Mouse (Mus musculus): ENCODE measurements around the gene H2afz.

DNA sequence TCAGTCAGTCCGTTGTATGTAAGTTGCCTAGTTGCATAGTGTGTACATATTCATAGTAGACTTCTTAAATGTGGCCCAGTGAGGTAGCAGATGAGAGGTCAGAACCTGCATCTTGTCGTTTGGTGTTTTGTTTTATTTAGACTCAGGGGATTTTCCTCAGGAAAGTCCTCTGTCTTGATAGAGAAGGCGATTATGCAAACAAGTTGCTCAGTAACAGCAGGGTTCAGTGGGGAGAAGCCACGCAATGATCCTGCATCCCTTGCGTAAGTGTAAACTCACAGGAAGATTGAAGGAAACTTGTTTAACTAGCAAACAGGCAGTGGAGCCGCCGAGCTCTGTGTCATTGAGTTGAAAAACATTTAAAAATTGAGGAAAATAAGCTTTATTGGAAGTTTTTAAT is 23.7 kb downstream of the H2afz start:
- TF ChIP-seq CTCF (IDR thresholded peaks at IDR 0.05; ENCODE audit: control insufficient read depth, insufficient read depth, insufficient read length) (no peak), MAX (IDR thresholded peaks at IDR 0.05) (no peak), USF1 (IDR thresholded peaks at IDR 0.05; ENCODE audit: low read depth) (no peak), CEBPB (IDR thresholded peaks at IDR 0.05; ENCODE audit: low read depth) (no peak), MYOD1 (IDR thresholded peaks at IDR 0.05; ENCODE audit: control insufficient read depth, insufficient read length, low read depth) (no peak), MYOG (IDR thresholded peaks at IDR 0.05; ENCODE audit: control insufficient read depth, extremely low read depth, insufficient read length) (no peak)

Data from C2C12 (cell line).